Mouse (Mus musculus) heart, embryonic 10.5 days (tissue): ENCODE measurements around the gene Psmb5. TPM values are rescaled to one million over a fixed set of nuclear protein-coding genes. Genes with fewer than 3 reads are reported as not detected.
A peak's percentile ranks its signal among the peaks of the same experiment; 100 is the strongest.
"Not testable (repeated sequence)": the region's sequence is repeated elsewhere in the genome, so short reads cannot be mapped to it uniquely, and the experiment has no call there.

ENCODE experiments used
- DNase-seq: peaks from one replicate; pipeline ENCODE4 v3.0.0-alpha.2; 2017; ENCODE audit warnings: low spot score
- H3K27ac ChIP-seq: fragments of 300-500 bp; sonication (generic); 2 replicates; pipeline ENCODE4 v1.5.1; 2016; ENCODE audit warnings: mild to moderate bottlenecking
- H3K27me3 ChIP-seq: fragments of 300-500 bp; sonication (generic); 2 replicates; pipeline ENCODE4 v1.6.1; 2016; ENCODE audit warnings: mild to moderate bottlenecking; ENCODE audit not compliant: poor library complexity, insufficient read depth, severe bottlenecking
- H3K36me3 ChIP-seq: fragments of 300-500 bp; sonication (generic); 2 replicates; pipeline ENCODE4 v1.6.1; 2016; ENCODE audit warnings: mild to moderate bottlenecking, moderate library complexity
- H3K4me1 ChIP-seq: fragments of 300-500 bp; sonication (generic); 2 replicates; pipeline ENCODE4 v1.6.1; 2016; ENCODE audit warnings: mild to moderate bottlenecking
- H3K4me3 ChIP-seq: fragments of 300-500 bp; sonication (generic); 2 replicates; pipeline ENCODE4 v1.5.1; 2016; ENCODE audit warnings: mild to moderate bottlenecking, moderate library complexity
- H3K9me3 ChIP-seq: fragments of 300-500 bp; sonication (generic); 2 replicates; pipeline ENCODE4 v1.6.1; 2016; ENCODE audit warnings: mild to moderate bottlenecking, moderate library complexity
- WGBS: fragments of 180-500 bp; shearing (Covaris S2); methylation state at CpG from one replicate; pipeline ENCODE4 v1.1.7; 2016; 5-methylcytosine and 5-hydroxymethylcytosine counted together
- polyA plus RNA-seq: library from polyadenylated mRNA; unstranded; fragments of >200 nt; fragmentation: Nextera tagmentation; extraction: Ambion mirVana; gene quantifications from 2 replicates; pipeline ENCODE4 v1.2.1, GENCODE M21; 2016

The Psmb5 gene
- polyA plus RNA-seq, 1 experiment from 2014 or later = 455 TPM

DNA sequence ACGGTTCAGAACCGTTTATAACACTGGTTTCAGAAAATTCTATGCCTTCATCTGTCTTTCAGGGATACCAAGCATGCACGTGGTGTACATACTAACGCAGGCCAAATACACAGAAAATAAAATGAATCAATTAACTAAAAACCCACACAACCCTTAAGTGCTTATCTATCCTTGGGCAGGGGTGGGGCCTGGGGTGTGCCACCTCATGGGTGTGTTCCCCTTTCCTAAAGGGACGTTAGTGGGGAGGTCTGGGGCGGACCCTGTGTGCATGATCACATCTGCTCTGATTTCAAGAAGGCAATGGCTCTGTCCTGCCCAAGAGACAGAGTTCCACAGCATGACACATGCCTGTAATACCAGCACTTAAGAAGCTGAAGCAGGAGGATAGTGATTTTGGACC lies 5.5 kb upstream of the Psmb5 start:
- Histone ChIP-seq H3K4me3 (no peak overlapping the region), H3K27ac (no peak overlapping the region), H3K9me3 (no peaks in the 10 kb centered on the region), H3K27me3 (peaks cover 17% of the 10 kb centered on the region; the same call in 1 of the 2 replicates), H3K4me1 (0 out of 2 replicates have a peak, but pooled peaks cover 5% of the 10 kb centered on the region), H3K36me3 (no peaks in the 10 kb centered on the region)
- WGBS = 80% methylated on average over 6 of the region's 6 CpGs
- DNase-seq = no peak

- WGBS = 94% methylated on average over 1 of the region's 1 CpGs
- Histone ChIP-seq H3K9me3 (no peaks in the 10 kb centered on the region), H3K27me3 (peaks cover 16% of the 10 kb centered on the region; the same call in 1 of the 2 replicates), H3K4me3 (no peak within 1 kb of the TSS), H3K36me3 (peaks cover 5% of the 10 kb centered on the region), H3K27ac (no peak within 1 kb of the TSS), H3K4me1 (peaks cover 14% of the 10 kb centered on the region; the same call in 1 of the 2 replicates)
- no peak for DNase-seq
Observed at GRCm38 (mm10) chr14:54621133-54621532, 3.3 kb upstream of the Psmb5 start, which contains the start of gene Psmb11. Gene Psmb11 (plus strand): TSS chr14:54621433.

- WGBS = 2% methylated on average over 38 of the region's 38 CpGs
- Histone ChIP-seq H3K27me3 (no peaks in the 10 kb centered on the region), H3K27ac (peak overlapping the region; percentile 95), H3K36me3 (peaks cover 38% of the 10 kb centered on the region), H3K9me3 (no peaks in the 10 kb centered on the region), H3K4me1 (peaks cover 11% of the 10 kb centered on the region; the same call in 1 of the 2 replicates), H3K4me3 (peak overlapping the region; percentile 92)
- no peak for DNase-seq
Observed at GRCm38 (mm10) chr14:54617152-54617896, 498 bp downstream of the Psmb5 start.

- peaks cover 11% of the 10 kb centered on the region; the same call in 1 of the 2 replicates for H3K4me1 ChIP-seq
- no peaks in the 10 kb centered on the region for H3K27me3 ChIP-seq
- no peak overlapping the region for H3K4me3 ChIP-seq
- peaks cover 44% of the 10 kb centered on the region for H3K36me3 ChIP-seq
- H3K27ac ChIP-seq = no peak overlapping the region
- H3K9me3 ChIP-seq = no peaks in the 10 kb centered on the region
- DNase-seq = no peak
- WGBS = 91% methylated on average over 16 of the region's 16 CpGs
Observed at GRCm38 (mm10) chr14:54616226-54616825, 1.5 kb downstream of the Psmb5 start.

DNA sequence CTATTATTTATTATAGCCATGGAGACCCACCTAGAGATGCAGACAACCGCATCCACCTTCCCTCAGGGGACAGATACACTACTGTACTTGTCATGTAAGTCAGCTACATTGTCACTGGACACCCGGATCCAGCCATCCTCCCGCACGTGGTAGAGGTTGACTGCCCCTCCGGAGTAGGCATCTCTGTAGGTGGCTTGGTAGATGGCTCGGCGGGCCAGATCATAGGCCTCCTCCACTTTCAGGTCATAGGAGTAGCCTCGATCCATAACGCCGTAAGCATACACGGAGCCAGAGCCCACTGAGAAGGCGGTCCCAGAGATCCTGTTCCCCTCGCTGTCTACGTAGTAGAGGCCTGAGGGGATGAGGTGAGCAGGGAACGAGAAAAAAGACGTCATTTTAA lies 3.7 kb downstream of the Psmb5 start:
- 92% methylated on average over 15 of the region's 16 CpGs for WGBS
- H3K4me3 ChIP-seq, H3K9me3 ChIP-seq, DNase-seq, H3K27ac ChIP-seq, H3K27me3 ChIP-seq: not testable (repeated sequence)
- Histone ChIP-seq H3K36me3 (peaks cover 48% of the 10 kb centered on the region), H3K4me1 (peaks cover 11% of the 10 kb centered on the region; the same call in 1 of the 2 replicates)

DNA sequence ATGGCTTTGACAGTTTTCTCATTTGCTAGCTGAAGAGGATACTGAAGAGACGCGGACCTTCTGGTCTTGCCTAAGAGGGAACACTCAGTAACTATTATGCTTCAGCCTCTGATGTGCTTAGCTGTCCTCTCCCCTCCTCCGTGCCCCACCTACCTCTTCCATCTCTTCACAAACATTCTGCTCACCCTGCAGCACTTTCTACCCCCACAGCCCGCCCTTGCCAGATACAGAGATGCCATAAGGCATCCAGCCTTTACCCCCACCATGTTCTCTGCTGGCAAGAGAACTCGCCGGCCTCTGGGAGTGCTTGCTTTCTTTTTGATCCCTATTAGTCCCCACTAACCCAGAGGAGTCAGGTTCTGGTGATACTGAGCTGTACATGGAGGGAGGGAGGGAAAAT lies 7.2 kb downstream of the Psmb5 start:
- Histone ChIP-seq H3K4me3 (no peak overlapping the region), H3K9me3 (no peaks in the 10 kb centered on the region), H3K27me3 (no peaks in the 10 kb centered on the region), H3K36me3 (peaks cover 39% of the 10 kb centered on the region), H3K27ac (no peak overlapping the region), H3K4me1 (peaks cover 6% of the 10 kb centered on the region)
- WGBS = 75% methylated on average over 6 of the region's 6 CpGs
- DNase-seq = no peak

- H3K9me3 ChIP-seq = no peaks in the 10 kb centered on the region
- DNase-seq = no peak
- no peak overlapping the region for H3K4me3 ChIP-seq
- peaks cover 9% of the 10 kb centered on the region for H3K4me1 ChIP-seq
- H3K27me3 ChIP-seq = no peaks in the 10 kb centered on the region
- WGBS = 71% methylated on average over 4 of the region's 4 CpGs
- peaks cover 32% of the 10 kb centered on the region for H3K36me3 ChIP-seq
- H3K27ac ChIP-seq = no peak overlapping the region
Observed at GRCm38 (mm10) chr14:54609962-54610361, 7.9 kb downstream of the Psmb5 start.

GRCm38 (mm10) chr14:54609245-54609644 lies 8.6 kb downstream of the Psmb5 start:
- DNase-seq = no peak
- H3K4me1 ChIP-seq = peaks cover 9% of the 10 kb centered on the region
- peaks cover 25% of the 10 kb centered on the region for H3K36me3 ChIP-seq
- H3K9me3 ChIP-seq = no peaks in the 10 kb centered on the region
- H3K27ac ChIP-seq = no peak overlapping the region
- H3K4me3 ChIP-seq = no peak overlapping the region
- WGBS = 82% methylated on average over 4 of the region's 4 CpGs
- no peaks in the 10 kb centered on the region for H3K27me3 ChIP-seq

DNA sequence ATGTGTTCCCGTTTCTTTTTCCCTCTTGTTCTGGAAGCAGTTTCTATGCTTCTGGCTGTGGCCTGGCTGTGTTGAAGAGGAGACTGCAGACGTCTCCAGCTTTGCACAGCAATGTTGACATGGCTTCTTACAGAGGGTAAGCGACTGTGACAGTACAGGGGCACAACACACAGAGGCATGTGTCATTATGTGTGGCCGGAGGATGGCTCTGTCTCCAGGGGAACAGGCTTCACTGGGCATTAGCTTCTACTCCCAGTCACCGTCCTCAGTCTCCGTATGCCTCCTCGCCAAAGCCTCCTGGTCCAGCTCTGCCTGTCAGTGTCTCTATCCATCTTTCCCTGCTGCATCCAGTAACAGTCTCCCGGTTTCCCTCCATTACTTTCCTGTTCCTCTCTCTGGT lies 10.6 kb downstream of the Psmb5 start:
- Histone ChIP-seq H3K9me3 (no peaks in the 10 kb centered on the region), H3K36me3 (peaks cover 10% of the 10 kb centered on the region), H3K27ac (no peak overlapping the region), H3K4me3 (no peak overlapping the region), H3K27me3 (no peaks in the 10 kb centered on the region), H3K4me1 (peaks cover 18% of the 10 kb centered on the region)
- DNase-seq = no peak
- 62% methylated on average over 8 of the region's 8 CpGs for WGBS

DNA sequence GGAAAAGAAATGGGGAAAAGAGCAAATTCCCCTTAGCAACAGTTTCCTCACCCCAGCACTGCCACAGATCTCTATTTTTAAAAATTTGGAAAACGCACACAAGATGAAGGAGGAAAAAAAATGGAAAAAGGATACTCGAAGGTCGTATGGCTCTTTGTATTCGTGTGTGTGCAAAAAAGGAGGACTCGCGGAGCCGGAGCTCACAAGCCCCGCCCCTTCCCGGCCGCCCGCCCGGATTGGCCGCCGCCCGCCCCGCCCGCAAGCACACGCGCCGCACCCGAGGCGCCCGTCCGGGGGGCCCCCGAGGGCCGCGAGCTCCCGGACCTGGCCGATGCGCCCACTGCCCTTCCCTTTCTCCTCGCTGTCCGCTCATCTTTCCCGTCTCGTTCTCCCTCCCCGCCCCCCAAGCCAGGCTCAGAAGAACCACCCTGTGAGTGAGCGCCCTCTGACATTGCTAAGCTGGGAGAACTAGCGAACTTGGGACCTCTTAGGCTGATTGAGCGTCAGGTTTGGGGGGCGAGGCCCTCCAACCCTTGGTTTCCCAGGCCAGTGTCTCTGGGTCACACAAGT lies 12.0 kb downstream of the Psmb5 start, which contains the start of gene 4931414P19Rik:
Gene 4931414P19Rik, minus strand, starts transcription at position 242 of the 570 bp plus-strand sequence.
- no peaks in the 10 kb centered on the region for H3K9me3 ChIP-seq
- peak within 1 kb of the TSS; percentile 98 for H3K27ac ChIP-seq
- peak within 1 kb of the TSS; percentile 65 for H3K4me3 ChIP-seq
- peaks cover 21% of the 10 kb centered on the region for H3K4me1 ChIP-seq
- DNase-seq = peak; percentile 88
- WGBS = 2% methylated on average over 36 of the region's 39 CpGs
- H3K36me3 ChIP-seq = peaks cover 4% of the 10 kb centered on the region; the same call in 1 of the 2 replicates
- no peaks in the 10 kb centered on the region for H3K27me3 ChIP-seq

GRCm38 (mm10) chr14:54603686-54604085 lies 14.1 kb downstream of the Psmb5 start:
- Histone ChIP-seq H3K4me3 (peak overlapping the region; percentile 76), H3K9me3 (no peaks in the 10 kb centered on the region), H3K36me3 (peaks cover 4% of the 10 kb centered on the region; the same call in 1 of the 2 replicates), H3K27ac (peak overlapping the region; percentile 98), H3K4me1 (peaks cover 21% of the 10 kb centered on the region), H3K27me3 (no peaks in the 10 kb centered on the region)
- no peak for DNase-seq
- WGBS = 81% methylated on average over 8 of the region's 8 CpGs

DNA sequence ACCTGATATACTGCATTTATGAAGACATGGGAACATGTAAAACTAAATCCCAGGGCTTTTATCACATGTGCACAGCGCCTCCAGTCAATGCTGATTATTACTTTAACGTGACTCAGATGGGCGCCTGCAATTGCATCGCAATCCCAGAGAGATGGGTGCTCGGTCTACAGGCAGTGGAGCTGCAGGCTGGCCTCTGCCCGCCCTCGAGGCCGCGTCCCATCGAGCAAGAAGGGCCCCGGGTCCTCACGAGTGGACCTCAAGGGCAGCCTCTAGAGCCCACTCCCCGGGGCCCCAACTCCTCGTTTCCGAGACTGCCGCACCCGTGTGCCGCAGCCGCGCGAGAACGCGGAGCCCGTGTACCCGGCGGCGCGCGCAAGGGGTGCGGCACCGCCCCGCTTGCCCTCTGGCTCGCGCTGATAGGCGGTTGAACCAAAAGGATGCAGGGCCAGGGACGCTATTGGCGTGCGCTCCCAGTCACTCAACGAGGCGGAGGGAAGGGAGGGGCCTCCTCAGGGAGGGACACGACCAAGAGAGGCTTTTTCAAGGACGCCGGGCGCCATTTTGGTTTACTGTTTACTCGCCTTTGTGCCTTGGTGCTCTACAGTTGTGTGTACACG lies 14.7 kb downstream of the Psmb5 start:
- H3K36me3 ChIP-seq = peaks cover 4% of the 10 kb centered on the region; the same call in 1 of the 2 replicates
- under 1% methylated on average over 46 of the region's 46 CpGs for WGBS
- H3K4me3 ChIP-seq = peak overlapping the region; percentile 76

More for the DNA sequence above, 14.7 kb downstream of the Psmb5 start:
- no peaks in the 10 kb centered on the region for H3K27me3 ChIP-seq
- DNase-seq = peak; percentile 99
- peak overlapping the region; percentile 98 for H3K27ac ChIP-seq
- peaks cover 21% of the 10 kb centered on the region for H3K4me1 ChIP-seq
- H3K9me3 ChIP-seq = no peaks in the 10 kb centered on the region
